Mouse (Mus musculus) layer of hippocampus, adult 9-11 months (tissue): ENCODE data around the gene Impdh2.

Source experiments
- DNase-seq: peaks from one replicate; pipeline ENCODE4 v3.0.0; 2022

Impdh2 gene

DNA sequence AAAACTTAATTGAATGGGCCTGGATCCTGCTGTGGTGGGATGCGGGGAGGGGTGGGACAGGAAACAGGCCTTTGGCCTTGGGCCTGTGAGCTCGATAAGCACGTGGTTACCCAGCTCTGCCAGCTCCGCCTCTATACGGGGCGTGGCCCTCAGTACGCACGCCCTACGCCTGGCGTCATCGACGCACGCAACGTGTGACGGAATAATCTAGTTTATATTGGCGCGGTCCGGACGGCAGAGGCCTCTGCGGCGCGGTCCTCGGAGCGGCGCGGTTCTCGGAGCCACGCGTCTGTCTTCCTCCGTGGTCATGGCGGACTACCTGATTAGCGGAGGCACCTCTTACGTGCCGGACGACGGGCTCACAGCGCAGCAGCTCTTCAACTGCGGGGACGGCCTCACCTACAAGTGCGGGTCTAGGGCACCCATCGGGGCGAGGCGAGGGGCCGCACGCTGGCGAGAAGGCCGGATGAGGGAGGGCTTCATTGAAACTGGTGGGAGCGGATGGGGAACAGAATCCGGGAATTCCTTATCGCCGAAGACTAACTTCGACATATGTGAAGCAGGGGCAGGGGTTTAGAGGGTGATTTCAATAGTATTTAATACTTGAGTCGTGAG lies at the start of gene Impdh2:
Impdh2 (plus strand) TSS at position 60 of the 615 bp plus-strand sequence.
- DNase-seq: peak; percentile 96

DNA sequence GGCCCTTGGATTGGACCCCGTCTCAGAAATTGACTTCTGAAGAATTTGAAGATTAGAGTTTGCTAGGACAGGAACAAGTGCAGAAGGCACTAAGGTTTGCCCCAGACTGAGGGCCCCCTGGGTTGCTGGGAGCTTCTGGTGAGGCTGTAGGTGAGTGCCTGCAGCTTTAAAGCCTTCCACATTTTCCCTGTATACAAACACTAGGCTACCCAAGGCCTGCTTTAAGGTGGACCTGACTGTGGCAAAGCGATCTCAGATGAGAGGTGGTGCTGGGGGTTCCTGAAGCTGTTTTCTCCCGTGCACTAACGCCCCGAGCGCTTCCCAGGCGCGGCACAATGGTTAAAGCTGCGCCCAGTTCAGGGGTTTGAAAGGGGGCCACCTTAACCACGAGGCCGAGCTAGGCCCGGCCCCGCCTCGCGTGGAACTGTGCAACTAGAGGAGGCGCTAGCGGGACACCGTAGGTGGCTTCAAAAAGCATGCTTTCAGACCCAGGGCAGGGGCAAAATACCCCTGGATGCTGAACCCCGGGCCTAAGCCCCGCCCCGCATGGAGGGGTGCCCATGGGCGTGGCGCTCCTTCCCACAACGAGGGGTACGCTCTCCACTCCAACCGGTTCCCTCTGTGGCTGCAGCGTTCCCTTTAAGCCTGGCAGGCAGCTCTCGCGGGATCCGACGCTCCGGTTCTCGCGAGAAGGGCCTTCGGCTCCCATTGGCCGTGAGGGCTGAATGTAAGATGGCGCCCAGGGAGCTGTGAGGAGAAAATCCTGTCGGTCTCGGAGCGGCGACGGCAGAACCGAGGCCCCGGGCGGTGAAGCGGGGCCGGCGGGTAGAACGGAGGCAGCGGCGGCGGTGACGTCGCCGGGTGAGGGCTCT lies 43.5 kb upstream of the Impdh2 start, which contains the start of gene Qrich1:
Qrich1 (plus strand) TSS at position 427 of the 872 bp plus-strand sequence.
- DNase-seq: peak; percentile 96

DNA sequence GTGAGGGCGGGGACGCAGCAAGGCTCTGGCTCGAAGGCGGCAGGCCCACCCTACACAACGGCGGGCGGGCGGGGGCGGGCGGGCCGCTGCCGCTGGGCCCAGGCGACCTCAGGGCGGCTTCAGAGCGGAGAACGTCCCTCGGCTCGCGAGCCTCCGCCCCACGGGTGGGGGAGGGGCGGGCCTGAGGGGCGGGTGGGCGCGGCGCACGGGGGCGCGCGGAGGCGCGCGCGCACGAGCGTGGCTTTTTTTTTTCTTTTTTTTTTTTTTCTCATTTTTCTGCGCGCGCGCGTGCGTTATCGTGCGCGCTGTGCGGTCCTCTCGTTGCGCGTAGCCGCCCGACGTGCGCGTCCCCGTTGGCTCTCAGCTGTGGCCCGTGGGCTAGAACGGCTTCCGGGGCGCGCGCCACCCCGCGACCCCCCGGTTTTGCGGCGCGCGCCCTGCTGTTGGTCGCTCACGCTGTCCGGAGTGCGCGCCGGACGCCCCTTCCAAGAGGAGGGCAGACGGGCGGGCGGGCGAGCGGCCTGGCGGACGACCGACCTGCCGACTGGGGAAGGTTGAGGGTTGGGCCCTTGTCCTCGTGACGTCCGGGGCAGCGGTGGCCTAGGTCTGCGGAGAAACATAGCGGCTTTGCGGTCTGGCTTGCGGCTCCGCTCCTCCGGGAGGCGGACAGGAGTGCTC lies 42.7 kb upstream of the Impdh2 start:
- DNase-seq: peak; percentile 82

GRCm38 (mm10) chr9:108517931-108518332 lies 42.2 kb upstream of the Impdh2 start:
- DNase-seq: peak; percentile 38

DNA sequence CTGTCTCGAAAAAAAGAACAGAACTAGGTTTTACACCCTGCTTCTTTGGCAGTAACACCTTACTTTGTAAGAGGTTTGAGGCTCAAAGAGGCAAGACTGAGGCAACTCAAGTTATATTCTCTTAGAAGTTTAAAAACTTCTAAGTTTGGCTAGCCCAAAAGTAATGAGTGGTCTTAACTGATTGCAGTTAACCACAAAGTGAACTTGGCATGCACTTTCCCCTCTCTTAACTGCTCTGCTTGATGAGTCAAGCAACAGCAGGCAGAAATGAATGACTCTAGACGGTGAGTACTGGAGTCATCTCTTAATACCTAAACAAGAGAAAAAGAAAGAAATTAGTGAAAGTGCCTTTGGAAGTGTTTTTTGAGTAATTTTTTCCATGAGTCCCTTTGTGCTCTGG lies 38.5 kb upstream of the Impdh2 start:
- DNase-seq: no peak

GRCm38 (mm10) chr9:108523341-108523740 lies 36.7 kb upstream of the Impdh2 start:
- no peak for DNase-seq

- no peak for DNase-seq
These were observed 34.7 kb upstream of the Impdh2 start for GRCm38 (mm10) chr9:108525400-108525799.

- DNase-seq: no peak
These were observed 29.1 kb upstream of the Impdh2 start for GRCm38 (mm10) chr9:108530954-108531353.

- no peak for DNase-seq
These were observed 28.6 kb upstream of the Impdh2 start for GRCm38 (mm10) chr9:108531496-108531895.

GRCm38 (mm10) chr9:108540846-108541245 lies 19.2 kb upstream of the Impdh2 start:
- no peak for DNase-seq

DNA sequence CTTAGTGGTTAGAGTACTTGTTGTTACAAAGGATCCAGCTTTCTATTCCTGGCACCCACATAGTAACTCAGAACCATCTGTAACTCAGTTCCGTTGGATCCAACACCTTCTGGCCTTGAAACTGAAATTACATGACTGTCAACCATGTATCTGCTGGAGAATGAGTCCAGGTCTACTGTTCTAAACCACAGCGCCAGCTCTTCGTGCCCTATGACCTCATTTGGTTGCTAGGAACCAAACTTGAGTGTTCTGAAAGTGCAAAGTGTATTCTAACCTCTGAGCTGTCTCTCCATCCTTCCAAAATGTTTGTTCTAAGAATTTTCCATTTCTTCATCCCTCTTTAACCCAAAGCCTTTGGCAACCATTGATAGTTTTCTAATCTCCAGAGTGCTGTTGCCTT lies 14.1 kb upstream of the Impdh2 start:
- no peak for DNase-seq

- no peak for DNase-seq
These were observed 13.2 kb upstream of the Impdh2 start for GRCm38 (mm10) chr9:108546875-108547274.

DNA sequence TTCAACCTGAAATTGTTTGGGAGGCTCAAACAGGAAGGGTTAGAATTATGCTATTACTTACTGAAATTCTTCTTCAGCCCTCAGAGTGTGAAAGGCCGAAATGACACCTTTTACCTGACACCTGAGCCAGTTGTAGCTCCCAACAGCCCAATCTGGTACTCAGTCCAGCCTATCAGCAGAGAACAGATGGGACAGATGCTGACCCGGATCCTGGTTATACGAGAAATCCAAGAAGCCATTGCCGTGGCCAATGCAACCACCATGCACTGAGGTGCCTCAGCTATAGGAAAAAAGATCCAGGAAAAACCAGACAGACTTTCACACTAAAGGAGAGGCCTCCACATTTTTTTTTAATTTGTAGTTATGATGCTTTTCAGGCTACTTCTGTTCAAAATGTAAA lies 917 bp upstream of the Impdh2 start:
- DNase-seq: no peak

DNA sequence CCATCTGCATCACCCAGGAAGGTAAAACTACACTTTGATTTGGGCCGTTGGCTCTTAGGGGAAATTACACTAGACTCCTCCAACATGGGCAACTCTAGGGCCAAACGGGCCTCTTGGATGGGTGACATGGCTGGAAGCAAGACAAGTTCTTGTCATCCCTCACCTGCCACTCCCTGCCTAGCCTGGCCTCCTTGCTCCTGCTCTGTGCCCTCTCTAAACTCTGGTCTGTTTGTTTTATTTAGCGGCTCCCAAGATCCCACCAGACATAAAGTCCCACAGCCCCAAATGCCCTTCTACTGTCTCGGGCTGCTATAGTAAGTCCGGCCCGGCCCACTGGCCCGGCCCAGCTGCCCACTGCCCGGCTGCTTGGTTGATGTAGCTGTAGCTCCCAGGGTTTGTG lies 3.6 kb downstream of the Impdh2 start:
- no peak for DNase-seq

DNA sequence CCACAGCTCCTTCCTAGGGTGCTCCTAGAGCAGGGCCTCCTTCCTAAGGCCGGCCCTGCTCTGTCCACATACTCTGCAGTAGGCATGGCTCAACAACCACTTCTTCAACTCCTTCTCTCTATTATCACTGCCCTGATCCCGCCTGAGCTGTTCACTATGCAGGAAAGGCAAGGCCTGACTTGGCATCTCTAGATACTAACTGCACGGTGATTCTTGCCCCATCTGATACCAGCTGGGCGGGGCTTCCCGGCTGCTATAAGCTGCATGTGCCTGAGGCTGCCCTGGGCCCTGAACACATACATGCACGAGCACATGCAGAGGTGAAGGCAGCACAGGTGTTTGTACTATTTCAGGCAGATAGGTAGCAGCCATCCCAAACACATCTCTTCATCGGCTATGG lies 4.0 kb downstream of the Impdh2 start:
- no peak for DNase-seq

DNA sequence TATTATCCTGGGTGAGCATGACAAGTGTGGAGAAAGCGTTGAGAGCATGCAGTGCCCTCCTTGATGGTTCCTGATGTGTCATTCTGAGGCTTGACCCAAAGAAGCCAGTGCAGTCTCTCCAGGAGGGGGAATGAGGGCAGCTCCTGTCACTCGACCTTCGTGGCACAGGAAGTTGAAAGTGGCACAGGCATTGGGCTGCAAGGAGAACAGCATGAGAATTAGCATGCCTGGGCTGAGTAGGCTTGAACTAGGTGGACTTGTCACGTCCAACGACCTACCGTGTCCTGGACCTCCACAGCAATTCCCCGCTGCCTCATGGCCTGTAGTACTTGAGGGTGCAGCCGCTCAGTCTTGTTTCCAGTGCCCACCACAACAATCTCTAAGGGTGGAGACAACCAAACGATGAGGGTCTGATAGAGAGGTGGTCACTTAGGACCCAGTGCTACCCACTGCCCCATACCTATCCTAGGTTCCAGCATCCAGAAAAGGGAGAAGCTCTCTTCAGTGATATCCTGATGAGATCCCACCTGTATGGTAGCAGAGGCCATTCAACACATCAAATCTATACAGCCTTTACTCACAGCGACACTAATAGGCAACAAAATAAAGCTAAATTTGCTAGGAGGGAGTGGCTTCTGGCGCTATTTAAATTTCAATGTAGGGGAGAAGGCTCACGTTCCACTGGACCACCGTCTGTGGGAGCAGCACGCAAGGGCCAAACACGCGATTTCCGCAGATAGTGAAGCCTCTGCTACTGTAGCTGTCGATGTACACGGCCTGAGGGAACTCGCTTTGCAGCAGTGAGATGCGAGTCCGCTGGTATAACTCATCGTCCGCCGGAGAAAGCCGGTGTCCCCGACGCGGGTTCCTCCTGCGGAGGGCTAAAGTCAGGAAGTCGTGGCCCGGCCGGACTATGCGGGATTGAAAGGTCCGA lies 6.1 kb downstream of the Impdh2 start:
- DNase-seq: no peak

- DNase-seq: peak; percentile 96
These were observed 7.0 kb downstream of the Impdh2 start, which contains the start of gene Ndufaf3 for GRCm38 (mm10) chr9:108566815-108567776. Gene Ndufaf3, minus strand, starts transcription at chr9:108567434.

DNA sequence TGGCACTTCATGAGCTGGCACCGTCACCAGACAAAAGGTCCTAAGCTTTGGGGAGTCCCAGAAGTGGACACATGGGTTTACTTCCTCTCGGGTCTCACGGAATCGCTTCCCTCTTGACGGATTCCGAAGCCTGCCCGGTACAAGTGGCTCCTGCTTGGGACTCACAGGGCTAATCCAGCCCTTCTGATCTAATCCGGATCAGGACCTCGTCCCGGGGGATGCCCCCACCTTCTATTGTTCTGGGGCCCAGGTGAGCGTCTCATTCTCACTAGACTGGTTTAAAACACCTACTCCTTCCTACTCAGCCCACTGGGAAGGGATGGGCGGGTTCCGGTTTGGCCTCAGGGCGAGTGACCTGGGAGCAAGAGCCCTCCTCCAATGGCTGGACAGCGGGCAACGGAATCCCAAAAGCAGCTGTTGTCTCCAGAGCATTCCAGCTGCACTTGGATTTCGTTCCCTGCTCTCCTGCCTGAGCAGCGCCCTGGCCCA lies 7.9 kb downstream of the Impdh2 start:
- DNase-seq: peak; percentile 43

- no peak for DNase-seq
These were observed 8.4 kb downstream of the Impdh2 start for GRCm38 (mm10) chr9:108568511-108568921.

GRCm38 (mm10) chr9:108569381-108570206 lies 9.5 kb downstream of the Impdh2 start, which contains the start of gene Dalrd3:
Gene Dalrd3, plus strand, starts transcription at chr9:108569886.
- peak; percentile 96 for DNase-seq
